Mouse (Mus musculus): ENCODE measurements around the gene Sprr2k.
"Not testable (repeated sequence)": the region's sequence is repeated elsewhere in the genome, so short reads cannot be mapped to it uniquely, and the experiment has no call there.

The Sprr2k gene

DNA sequence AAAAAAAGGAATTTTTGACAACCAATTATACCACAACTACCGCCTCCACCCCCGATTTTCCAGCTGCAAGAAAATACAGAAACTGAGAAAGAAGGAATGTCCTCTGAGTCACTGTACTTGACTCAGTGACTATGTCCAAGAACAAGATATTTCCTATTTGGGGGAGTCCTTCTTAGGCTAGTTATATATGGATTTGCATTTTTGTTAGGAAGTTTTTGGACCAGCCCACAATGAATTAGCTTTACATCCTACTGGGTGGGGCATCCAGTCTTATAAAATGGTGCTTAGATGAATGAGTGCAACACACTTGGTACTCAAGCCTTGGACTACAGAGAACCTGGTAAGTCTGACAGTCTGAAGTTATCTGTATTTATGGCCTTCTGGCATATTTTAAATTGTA lies at the start of gene Sprr2k:
Gene Sprr2k (plus strand): TSS at position 301 of the 400 bp plus-strand sequence.
- no peak for DNase-seq

DNA sequence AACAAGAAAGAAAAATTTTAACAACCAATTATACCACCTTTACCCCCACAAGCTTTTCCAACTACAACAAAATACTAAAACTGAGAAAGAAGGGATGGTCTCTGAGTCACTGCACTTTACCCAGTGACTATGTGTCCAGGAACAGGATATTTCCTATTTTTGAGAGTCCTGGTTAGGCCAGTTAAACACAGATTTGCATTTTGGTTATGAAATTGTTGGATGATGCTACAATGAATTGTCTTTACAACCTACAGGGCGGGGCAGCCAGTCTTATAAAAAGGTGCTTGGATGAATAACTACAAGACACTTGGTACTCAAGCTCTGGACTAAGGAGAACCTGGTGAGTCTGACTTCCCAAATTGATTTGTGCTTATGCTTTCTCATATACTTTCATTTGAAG lies 47.0 kb upstream of the Sprr2k start, which contains the start of gene Sprr2h:
Gene Sprr2h (plus strand): TSS at position 301 of the 400 bp plus-strand sequence.
- DNase-seq: no peak

DNA sequence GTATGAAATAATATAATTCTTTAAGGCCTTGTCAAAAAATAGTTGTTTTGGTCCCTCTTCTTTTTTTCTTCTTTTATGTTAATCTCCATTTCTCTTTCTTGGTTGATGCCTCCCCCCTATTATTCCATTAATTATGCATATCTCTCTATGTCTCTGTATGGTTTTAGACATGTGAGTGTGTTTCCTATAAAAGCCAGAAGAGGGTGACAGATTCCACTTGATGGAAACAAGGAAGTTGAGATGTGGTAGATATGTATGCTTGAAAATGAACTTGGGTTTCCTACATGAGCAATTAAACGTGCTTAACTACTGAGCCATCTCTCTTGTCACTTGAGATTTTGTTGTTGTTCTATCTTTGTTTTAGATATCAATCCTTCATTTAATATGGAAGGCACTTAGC lies 38.1 kb upstream of the Sprr2k start:
- no peak for DNase-seq

DNA sequence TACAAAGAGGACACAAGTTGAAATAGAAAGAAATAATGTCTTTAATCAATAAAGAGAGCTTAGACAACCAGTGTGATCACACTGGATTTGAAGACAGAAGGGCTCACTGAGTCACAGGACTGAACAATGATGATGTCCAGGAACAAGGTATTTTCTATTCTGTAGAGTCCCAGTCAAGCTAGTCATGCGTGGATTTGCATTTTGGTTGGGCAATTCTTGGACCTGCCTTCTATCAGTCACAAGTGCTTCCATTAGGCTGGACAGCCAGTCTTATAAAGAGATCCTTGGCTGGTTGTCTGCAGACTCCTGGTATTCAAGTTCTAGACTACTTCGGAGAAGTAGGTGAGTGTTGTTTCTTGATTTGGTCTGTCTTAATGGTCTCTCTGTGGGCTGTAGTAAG lies 24.7 kb upstream of the Sprr2k start, which contains the start of gene Sprr2i:
Gene Sprr2i (plus strand): TSS at position 301 of the 400 bp plus-strand sequence.
- DNase-seq: no peak

DNA sequence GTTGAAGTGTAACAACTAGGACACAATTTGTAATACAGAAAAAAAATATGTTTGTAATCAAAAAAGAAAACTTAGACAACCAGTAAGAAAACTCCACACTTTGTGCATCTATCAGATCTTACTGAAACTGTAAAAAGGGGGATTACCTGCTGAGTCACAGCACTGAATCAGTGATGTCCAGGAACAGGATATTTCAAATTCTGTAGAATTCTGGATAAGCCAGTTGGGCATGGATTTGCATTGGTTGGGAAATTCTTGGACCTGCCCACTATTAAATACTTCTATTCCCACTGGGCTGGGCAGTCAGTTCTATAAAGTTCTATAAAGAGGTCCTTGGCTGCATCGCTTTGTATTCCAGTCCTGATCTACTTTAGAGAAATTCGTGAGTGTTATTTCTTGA lies 14.6 kb upstream of the Sprr2k start, which contains the start of gene Sprr2j-ps:
Gene Sprr2j-ps (plus strand): TSS at position 301 of the 400 bp plus-strand sequence.
- no peak for DNase-seq

DNA sequence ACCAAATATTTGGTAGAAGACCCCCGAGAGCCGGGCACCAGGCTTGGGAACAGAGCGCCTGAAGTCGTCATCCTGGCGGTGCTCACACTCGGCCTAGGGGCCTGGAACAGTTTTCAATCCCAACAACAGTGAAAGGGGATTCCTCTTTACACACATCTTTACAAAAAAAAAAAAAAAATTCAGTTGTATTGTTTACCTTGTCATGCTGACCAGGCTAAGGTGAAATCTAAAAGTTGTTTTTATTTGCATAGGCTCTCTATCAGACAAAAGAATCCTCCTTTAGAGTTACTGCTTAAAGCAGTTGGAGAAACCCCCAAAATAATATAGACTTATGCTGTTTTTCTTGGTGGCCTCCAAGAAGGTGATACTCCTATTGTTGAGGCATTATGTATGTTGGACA lies 3.1 kb upstream of the Sprr2k start, which contains the start of gene Gm9774:
Gene Gm9774 (minus strand): TSS at position 101 of the 400 bp plus-strand sequence.
- no peak for DNase-seq

DNA sequence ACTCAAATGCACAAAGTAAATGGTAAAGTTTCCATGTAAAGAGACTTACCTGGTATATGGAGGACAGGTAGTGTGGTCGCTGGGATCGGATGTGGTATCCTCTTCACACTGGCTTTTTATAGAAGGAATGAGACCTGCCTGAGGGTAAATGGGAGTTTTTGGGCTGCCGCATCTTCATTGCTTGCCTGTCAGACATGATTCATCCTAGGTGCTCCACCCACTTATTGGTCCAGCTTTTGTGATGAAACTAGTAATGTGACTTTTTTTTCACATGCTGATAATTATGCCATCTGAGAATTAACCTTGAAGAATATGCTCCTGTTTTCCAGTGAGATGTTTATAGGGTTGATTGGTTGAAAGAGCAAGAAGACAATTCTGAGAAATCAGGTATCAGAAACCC lies 6.3 kb downstream of the Sprr2k start, which contains the start of gene Sprr1b:
Gene Sprr1b (minus strand): TSS at position 101 of the 400 bp plus-strand sequence.
- no peak for DNase-seq

DNA sequence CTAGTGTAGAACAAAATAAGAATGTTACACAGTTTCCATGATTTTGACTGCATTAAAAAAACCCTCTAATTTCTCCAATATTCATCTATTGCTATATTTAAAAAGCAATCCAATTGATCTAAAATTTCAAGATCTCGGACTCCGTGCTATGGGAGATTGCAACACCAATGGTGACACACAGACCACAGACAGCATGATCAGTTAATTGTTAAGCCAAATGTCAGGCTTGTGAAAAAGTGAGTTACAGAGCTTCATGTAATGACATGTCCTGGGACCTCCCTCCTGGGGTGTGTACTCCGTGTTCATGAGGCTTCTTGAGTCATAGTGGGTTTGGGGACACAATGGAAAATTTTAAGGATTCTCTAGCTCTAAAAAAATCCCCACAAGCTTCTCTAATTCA lies 7.8 kb downstream of the Sprr2k start:
- DNase-seq: no peak

DNA sequence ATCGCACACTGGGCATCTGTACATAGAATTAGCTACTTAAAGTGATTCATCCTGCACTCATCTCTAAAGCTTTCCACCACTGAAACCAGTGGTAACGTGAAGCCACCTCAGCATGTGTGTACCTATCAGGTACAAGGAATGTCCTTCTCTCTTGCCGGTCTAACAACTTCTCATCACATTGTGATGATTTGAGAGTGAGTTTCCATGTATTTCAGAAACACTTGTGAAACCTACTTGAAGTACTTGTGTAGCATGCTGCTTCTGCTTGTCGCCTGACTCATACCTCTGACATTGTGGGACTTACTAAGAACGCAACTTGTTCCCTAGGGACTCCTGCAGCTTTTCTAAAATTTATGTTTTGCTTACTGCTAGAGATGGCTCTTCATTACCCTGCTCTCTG lies 22.8 kb downstream of the Sprr2k start:
- DNase-seq: no peak

DNA sequence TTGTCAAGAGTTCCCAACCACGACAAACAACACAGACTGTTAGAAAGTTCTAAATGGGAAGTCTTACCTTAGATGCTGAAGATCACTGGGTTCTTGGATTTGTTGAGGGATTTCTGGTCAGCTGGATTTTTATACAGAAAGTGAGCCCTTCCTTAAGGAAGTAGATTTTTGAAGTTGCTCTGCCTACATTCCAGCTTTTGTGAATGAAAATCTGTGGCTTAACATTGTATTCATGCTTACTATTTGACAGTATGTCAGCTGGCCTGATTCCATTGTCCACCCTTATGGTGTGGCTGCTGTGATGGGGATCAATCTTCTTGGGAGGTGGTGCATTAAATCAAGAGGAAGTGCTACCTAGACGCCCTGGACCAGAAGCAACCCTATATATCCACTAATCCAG lies 26.2 kb downstream of the Sprr2k start, which contains the start of gene Sprr3:
Gene Sprr3 (minus strand): TSS at position 101 of the 400 bp plus-strand sequence.
- DNase-seq: no peak

DNA sequence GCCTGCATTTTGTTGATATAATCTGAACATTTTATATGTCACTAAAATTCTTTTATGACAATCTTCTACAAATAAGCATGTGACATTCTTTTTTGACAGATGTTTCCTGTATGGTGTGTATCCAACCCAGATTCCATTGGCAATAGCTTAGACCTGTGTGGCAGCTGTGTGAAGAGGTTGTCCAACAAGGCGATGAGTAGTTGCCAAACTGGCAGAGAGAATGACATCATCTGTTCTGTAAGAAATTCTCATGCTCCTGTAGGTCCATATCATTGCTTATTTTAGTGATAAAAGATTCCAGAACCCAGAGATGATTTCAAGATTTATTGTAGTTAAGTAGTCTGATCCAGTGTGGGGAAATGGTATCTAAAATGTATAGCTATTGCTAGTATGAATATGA lies 34.2 kb downstream of the Sprr2k start:
- DNase-seq: no peak

DNA sequence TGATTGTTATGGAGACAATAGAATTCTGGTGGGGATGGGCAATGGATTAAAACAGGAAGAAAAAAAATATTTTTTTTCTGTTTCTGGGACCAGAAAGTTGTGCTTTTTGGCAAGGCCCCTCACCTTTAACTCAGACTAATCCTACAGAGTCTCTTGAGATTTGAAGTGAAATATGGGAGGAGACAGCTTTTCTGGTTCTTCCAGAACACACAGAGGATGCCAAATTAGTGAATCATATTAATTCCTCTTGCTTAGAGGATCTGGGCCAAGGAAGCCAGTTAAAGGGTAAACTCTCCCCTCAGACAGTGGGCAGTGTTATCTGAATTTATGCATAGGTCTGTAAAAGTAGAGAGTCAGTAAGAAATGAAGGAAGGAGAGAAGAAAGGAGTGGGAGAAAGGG lies 35.0 kb downstream of the Sprr2k start:
- no peak for DNase-seq

DNA sequence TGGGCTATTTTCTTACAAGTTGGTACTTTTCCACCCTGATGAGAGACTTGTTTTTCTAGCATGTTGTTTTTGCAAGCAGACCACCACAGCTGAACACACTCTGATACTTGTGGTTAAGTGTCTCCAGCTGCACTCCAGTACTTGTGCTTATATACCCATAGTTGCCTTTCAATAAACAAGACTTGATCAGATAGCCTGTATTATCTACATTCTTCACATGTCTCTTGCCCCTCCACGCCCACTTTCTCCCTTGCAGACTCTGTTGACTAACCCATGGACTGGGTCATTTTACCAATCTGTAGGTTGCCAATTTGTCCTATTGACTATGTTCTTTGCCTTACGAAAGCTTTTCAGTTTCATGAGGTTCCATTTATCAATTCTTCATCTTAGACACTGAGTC lies 37.7 kb downstream of the Sprr2k start:
- no peak for DNase-seq

DNA sequence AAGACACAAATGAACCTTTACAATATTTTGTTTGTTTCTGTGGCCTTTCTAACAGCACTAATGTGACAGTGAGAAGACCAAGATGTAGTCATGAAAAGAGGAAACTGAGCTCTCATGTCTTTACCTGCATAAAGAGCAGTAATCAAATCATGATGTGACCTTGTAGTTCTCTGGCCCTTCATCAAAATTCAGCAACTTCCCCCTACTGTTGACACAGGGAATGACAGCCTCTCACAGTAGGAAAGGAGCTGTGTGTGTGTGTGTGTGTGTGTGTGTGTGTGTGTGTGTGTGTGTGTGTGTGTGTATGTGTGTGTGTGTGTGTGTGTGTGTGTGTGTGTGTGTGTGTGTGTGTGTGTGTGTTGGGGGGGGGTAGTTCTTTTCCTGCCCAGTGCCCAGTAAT lies 48.9 kb downstream of the Sprr2k start:
- DNase-seq: not testable (repeated sequence)

All from spleen, adult 18-20 months (tissue).